Mouse (Mus musculus): ENCODE data around the gene Tmem204.
"Not testable (repeated sequence)": the region's sequence is repeated elsewhere in the genome, so short reads cannot be mapped to it uniquely, and the experiment has no call there.

DNA sequence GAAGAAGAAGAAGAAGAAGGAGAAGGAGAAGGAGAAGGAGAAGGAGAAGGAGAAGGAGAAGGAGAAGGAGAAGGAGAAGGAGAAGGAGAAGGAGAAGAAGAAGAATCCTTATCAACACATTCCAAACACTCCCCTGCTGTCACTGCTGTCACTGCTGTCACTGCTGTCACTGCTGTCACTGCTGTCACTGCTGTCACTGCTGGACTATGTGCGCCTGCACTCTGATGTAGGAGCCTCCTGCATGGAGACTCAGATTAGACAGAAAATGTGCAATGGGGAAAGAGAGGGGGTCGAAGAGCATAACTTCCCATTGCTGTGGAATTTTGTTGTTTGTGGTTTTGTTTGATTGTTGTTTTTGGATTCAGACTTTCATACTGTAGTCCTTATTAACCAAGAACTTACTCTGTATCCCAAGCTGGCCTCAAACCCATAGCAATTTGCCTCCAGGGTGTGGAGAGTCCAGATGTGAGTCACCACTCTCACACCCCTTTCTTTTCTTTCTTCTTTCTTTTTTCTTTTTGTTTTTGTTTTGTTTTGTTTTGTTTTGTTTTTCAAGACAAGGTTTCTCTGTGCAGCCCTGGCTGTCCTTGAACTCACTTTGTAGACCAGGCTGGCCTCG is 42.2 kb upstream of the Tmem204 start:
- not testable (repeated sequence) for TF ChIP-seq CTCF (IDR thresholded peaks at IDR 0.05; ENCODE audit: low read depth); EP300 (optimal IDR thresholded peaks at IDR 0.05)
